Mouse (Mus musculus) heart, postnatal 0 days (tissue): ENCODE results near the gene Marveld1.

ENCODE experiments used
- CTCF ChIP-seq: IDR thresholded peaks from 2 replicates; pipeline ENCODE4 v1.5.1; 2016; ENCODE audit warnings: antibody characterized with exemption, control low read depth, low read depth
- EP300 ChIP-seq: IDR thresholded peaks from 2 replicates; pipeline ENCODE4 v1.6.1; 2016; ENCODE audit warnings: antibody characterized with exemption, low read depth

GRCm38 (mm10) chr19:42145731-42146130 is 1.5 kb upstream of the Marveld1 start:
- TF ChIP-seq EP300, result no peak
- no peak for TF ChIP-seq CTCF
